Mouse (Mus musculus) midbrain, embryonic 12.5 days (tissue): Measurements from ENCODE around the gene Fbxo30. TPM values are rescaled to one million over a fixed set of nuclear protein-coding genes. Genes with fewer than 3 reads are reported as not detected.
A peak's percentile ranks its signal among the peaks of the same experiment; 100 is the strongest.

Experiments
- ATAC-seq: fragments of 200-750 bp; cut with Nextera tagmentation; 2 replicates; pipeline ENCODE4 v1.8.0; 2017; ENCODE audit warnings: low read depth, moderate TSS enrichment, moderate library complexity; ENCODE audit not compliant: low FRiP score
- H3K27ac ChIP-seq: fragments of 300-500 bp; sonication (generic); replicated peaks from 2 replicates; pipeline ENCODE4 v1.5.1; 2016; ENCODE audit warnings: mild to moderate bottlenecking
- H3K27me3 ChIP-seq: fragments of 300-500 bp; sonication (generic); 2 replicates; pipeline ENCODE4 v1.6.1; 2016; ENCODE audit warnings: mild to moderate bottlenecking
- H3K36me3 ChIP-seq: fragments of 300-500 bp; sonication (generic); 2 replicates; pipeline ENCODE4 v1.6.1; 2016
- H3K4me1 ChIP-seq: fragments of 300-500 bp; sonication (generic); 2 replicates; pipeline ENCODE4 v1.6.1; 2016
- H3K4me2 ChIP-seq: fragments of 300-500 bp; sonication (generic); replicated peaks from 2 replicates; pipeline ENCODE4 v1.6.1; 2016; ENCODE audit warnings: mild to moderate bottlenecking, moderate library complexity
- H3K4me3 ChIP-seq: fragments of 300-500 bp; sonication (generic); 2 replicates; pipeline ENCODE4 v1.5.1; 2016; ENCODE audit warnings: mild to moderate bottlenecking
- H3K9ac ChIP-seq: fragments of 300-500 bp; sonication (generic); replicated peaks from 2 replicates; pipeline ENCODE4 v1.6.1; 2016; ENCODE audit warnings: mild to moderate bottlenecking, moderate library complexity
- H3K9me3 ChIP-seq: fragments of 300-500 bp; sonication (generic); 2 replicates; pipeline ENCODE4 v1.6.1; 2016; ENCODE audit warnings: mild to moderate bottlenecking
- WGBS: fragments of 180-500 bp; shearing (Covaris S2); methylation state at CpG from one replicate; pipeline ENCODE4 v1.1.7; 2016; 5-methylcytosine and 5-hydroxymethylcytosine counted together
- polyA plus RNA-seq: library from polyadenylated mRNA; unstranded; fragments of >200 nt; fragmentation: Nextera tagmentation; extraction: Ambion mirVana; gene quantifications from 2 replicates; pipeline ENCODE4 v1.2.1, GENCODE M21; 2016

The Fbxo30 gene
- polyA plus RNA-seq, 1 experiment from 2014 or later: 51.0 TPM

DNA sequence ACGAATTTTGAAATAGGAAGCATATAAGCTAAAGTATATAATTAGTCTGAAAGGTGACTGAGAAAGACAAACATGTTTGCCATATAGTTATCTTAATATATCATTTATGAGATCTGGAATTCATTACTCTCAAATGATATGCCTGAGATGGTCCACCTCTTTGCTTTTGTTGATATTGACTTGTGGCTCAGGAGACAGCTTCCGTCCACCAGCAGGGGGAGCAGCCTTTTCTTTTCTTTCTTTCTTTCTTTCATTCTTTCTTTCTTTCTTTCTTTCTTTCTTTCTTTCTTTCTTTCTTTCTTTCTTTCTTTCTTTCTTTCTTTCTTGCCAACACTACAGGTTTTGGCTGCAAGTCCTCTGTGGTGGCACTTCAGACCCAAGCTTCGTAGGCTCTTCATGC, 45.4 kb downstream of the Fbxo30 start:
- no peak for ATAC-seq

DNA sequence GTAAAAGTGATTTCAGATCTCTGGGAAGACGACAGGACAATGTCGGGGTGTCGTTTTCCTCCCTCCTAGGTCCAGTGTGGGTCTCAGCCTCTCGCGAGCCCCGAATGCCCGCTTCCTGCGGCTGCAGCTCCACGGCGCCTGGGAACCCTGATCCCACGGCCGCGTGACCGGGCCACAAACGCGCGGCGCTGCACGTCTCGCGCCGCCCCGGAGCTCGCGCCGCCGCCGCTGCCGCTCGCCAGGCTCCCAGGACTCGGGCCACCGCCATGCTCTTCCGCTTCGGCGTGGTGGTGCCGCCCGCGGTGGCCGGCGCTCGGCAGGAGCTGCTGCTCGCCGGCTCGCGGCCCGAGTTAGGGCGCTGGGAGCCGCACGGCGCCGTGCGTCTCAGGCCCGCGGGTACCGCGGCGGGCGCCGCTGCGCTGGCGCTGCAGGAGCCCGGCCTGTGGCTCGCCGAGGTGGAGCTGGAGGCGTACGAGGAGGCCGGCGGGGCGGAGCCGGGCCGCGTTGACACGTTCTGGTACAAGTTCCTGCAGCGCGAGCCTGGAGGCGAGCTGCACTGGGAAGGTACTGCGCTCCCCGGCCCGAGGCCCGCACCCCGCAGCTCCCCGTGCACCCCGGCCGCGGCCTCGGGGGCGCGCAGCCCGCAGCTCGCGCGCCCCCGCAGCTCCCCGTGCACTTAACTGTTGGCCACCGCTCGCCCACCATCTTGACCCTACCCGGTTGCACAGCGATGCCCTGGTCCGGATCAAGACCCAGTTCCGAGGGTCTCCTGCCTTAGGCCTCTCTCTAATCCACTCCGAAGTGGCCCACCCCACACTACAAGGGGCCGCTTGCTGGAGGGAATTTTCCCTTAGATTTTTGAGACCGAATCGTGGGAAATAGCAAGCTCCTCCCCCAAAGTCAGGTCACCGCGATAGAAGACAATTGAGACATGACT, 62.3 kb downstream of the Fbxo30 start, which contains the start of gene Epm2a:
Gene Epm2a (plus strand): TSS at position 200 of the 937 bp plus-strand sequence.
- Histone ChIP-seq H3K4me3 (peak within 1 kb of the TSS; percentile 74), H3K4me1 (no peaks in the 10 kb centered on the region), H3K9me3 (peaks cover 6% of the 10 kb centered on the region; the same call in 1 of the 2 replicates), H3K9ac (peak within 1 kb of the TSS; percentile 89), H3K4me2 (peak within 1 kb of the TSS; percentile 66), H3K27ac (peak within 1 kb of the TSS; percentile 96), H3K27me3 (no peaks in the 10 kb centered on the region), H3K36me3 (no peaks in the 10 kb centered on the region)
- under 1% methylated on average over 101 of the region's 106 CpGs for WGBS
- peak; percentile 97 for ATAC-seq

More for the DNA sequence above, 45.4 kb downstream of the Fbxo30 start:
- no peaks in the 10 kb centered on the region for H3K27me3 ChIP-seq
- no peak overlapping the region for H3K9ac ChIP-seq
- H3K4me1 ChIP-seq: no peaks in the 10 kb centered on the region
- no peaks in the 10 kb centered on the region for H3K36me3 ChIP-seq
- H3K4me2 ChIP-seq: no peak overlapping the region
- WGBS: 87% methylated on average over 3 of the region's 3 CpGs
- no peaks in the 10 kb centered on the region for H3K9me3 ChIP-seq
- H3K27ac ChIP-seq: no peak overlapping the region
- H3K4me3 ChIP-seq: no peak overlapping the region

DNA sequence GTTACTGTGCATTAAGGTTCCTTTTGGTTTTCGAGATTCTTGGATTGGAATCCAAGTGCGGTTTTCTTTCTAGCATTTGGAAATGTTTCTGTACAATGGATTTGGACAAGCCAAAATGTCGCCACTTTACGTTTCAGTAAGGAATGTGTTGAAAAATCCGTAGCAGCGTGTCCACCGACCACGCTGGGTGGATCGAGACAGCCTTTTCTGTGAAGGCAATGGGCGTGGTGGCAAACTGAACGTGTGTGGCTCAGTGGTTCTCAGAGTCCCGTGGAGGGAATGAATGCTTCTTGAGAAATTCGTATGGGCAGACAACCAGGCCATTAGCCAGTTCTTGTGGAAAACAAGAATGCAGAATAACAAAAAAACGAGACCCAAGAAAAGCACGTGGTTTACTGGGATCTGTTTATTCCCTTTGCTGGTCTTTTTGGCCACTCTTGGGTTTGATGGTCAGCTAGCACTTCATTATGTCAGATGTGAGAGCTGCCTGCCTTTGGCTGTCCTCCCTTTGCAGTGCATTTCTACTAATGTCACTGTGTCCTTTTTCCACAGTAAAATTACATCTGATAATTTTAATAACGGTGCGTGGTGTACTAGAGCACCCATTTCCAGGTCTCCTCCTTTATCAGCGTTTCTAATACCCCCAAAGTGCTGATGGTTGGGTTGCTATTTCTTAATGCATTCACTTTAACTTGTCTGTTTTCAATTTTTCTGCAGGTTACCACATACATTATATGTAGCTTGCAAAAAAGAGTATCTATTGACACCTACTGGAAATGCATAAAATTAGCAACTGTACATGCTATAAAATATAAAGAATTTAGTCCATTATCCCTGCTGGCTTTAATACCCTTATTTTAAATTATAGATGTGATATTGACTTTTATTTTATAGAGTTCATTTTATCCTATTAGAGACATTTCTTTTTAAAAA, 63.7 kb downstream of the Fbxo30 start:
- 83% methylated on average over 18 of the region's 18 CpGs for WGBS
- ATAC-seq: no peak
- Histone ChIP-seq H3K4me1 (no peaks in the 10 kb centered on the region), H3K4me3 (no peak overlapping the region), H3K27me3 (no peaks in the 10 kb centered on the region), H3K4me2 (no peak overlapping the region), H3K9me3 (peaks cover 6% of the 10 kb centered on the region; the same call in 1 of the 2 replicates), H3K9ac (no peak overlapping the region), H3K36me3 (no peaks in the 10 kb centered on the region), H3K27ac (no peak overlapping the region)

Other genes starting within 250 kb of the Fbxo30 start
- gene Grm1, start 199.0 kb upstream of the Fbxo30 start, polyA plus RNA-seq: 0.61 and 1.0 TPM in 2 replicates
- 33.3 and 33.7 TPM in 2 replicates for gene Shprh, start 131.9 kb upstream of the Fbxo30 start, polyA plus RNA-seq
- 1.6 and 2.5 TPM in 2 replicates for gene Epm2a, start 62.1 kb downstream of the Fbxo30 start, polyA plus RNA-seq